Mouse (Mus musculus) myocyte (in vitro differentiated cells): Measurements from ENCODE around the gene Zfp949. TPM values are rescaled to one million over a fixed set of nuclear protein-coding genes. Genes with fewer than 3 reads are reported as not detected.

Experiments
- H3K27me3 ChIP-seq: one replicate; pipeline ENCODE4 v1.6.1; 2011; ENCODE audit not compliant: control insufficient read depth, insufficient read depth, insufficient read length
- H3K36me3 ChIP-seq: one replicate; pipeline ENCODE4 v1.6.1; 2011; ENCODE audit not compliant: control insufficient read depth, insufficient read depth
- H3K4me2 ChIP-seq: one replicate; pipeline ENCODE4 v1.6.1; 2011; ENCODE audit warnings: low read depth, control low read depth
- H3K4me3 ChIP-seq: one replicate; pipeline ENCODE4 v1.5.1; 2011; ENCODE audit warnings: mild to moderate bottlenecking, control low read depth, moderate library complexity
- H3K79me2 ChIP-seq: one replicate; pipeline ENCODE4 v1.6.1; 2011; ENCODE audit not compliant: control insufficient read depth, insufficient read depth
- H3ac ChIP-seq: one replicate; pipeline ENCODE4 v1.6.1; 2011; ENCODE audit not compliant: control insufficient read depth, insufficient read length
- CEBPB ChIP-seq: IDR thresholded peaks from 2 replicates; pipeline ENCODE4 v1.6.1; 2011; ENCODE audit warnings: mild to moderate bottlenecking, moderate library complexity; ENCODE audit not compliant: poor library complexity, insufficient read depth, severe bottlenecking
- E2F4 ChIP-seq: IDR thresholded peaks from one replicate; pipeline ENCODE4 v1.6.1; 2011; ENCODE audit warnings: mild to moderate bottlenecking, control low read depth, moderate library complexity; ENCODE audit not compliant: insufficient read depth
- MAX ChIP-seq: IDR thresholded peaks from one replicate; pipeline ENCODE4 v1.6.1; 2011; ENCODE audit warnings: low read depth, mild to moderate bottlenecking, control low read depth
- MYOD1 ChIP-seq, 3 experiments: IDR thresholded peaks; one replicate each; pipeline ENCODE4 v1.6.1; 2011; ENCODE audit warnings: control low read depth in 2 of 3, low read depth in 2 of 3, mild to moderate bottlenecking in 2 of 3, moderate library complexity in 1 of 3; ENCODE audit not compliant: insufficient read length in 2 of 3, control insufficient read depth in 1 of 3
- MYOG ChIP-seq, 3 experiments: IDR thresholded peaks; one replicate each; pipeline ENCODE4 v1.6.1; 2011; ENCODE audit warnings: control low read depth in 2 of 3, low read depth in 2 of 3, mild to moderate bottlenecking in 2 of 3; ENCODE audit not compliant: insufficient read length in 2 of 3, control insufficient read depth in 1 of 3, insufficient read depth in 1 of 3
- POLR2A ChIP-seq: IDR thresholded peaks from one replicate; pipeline ENCODE4 v1.6.1; 2011; ENCODE audit warnings: low read depth, mild to moderate bottlenecking, control low read depth, moderate library complexity; ENCODE audit not compliant: insufficient read length
- POLR2AphosphoS2 ChIP-seq: IDR thresholded peaks from one replicate; pipeline ENCODE4 v1.6.1; 2011; ENCODE audit warnings: low read depth, control low read depth; ENCODE audit not compliant: insufficient read length
- REST ChIP-seq: IDR thresholded peaks from one replicate; pipeline ENCODE4 v1.6.1; 2011; ENCODE audit warnings: mild to moderate bottlenecking, control low read depth, moderate library complexity; ENCODE audit not compliant: insufficient read depth, insufficient read length
- SRF ChIP-seq: IDR thresholded peaks from one replicate; pipeline ENCODE4 v1.6.1; 2011; ENCODE audit warnings: low read depth; ENCODE audit not compliant: control insufficient read depth, insufficient read length
- TCF12 ChIP-seq: IDR thresholded peaks from one replicate; pipeline ENCODE4 v1.6.1; 2011; ENCODE audit warnings: mild to moderate bottlenecking, control low read depth; ENCODE audit not compliant: poor library complexity, insufficient read depth, severe bottlenecking
- TCF3 ChIP-seq: IDR thresholded peaks from one replicate; pipeline ENCODE4 v1.6.1; 2011; ENCODE audit warnings: low read depth, control low read depth; ENCODE audit not compliant: insufficient read length
- USF1 ChIP-seq: IDR thresholded peaks from one replicate; pipeline ENCODE4 v1.6.1; 2011; ENCODE audit warnings: low read depth, mild to moderate bottlenecking, control low read depth, moderate library complexity
- polyA plus RNA-seq: library from polyadenylated mRNA; unstranded; fragments of >200 nt; fragmentation: generic; extraction: Trizol; gene quantifications from one replicate; pipeline ENCODE4 v1.2.1, GENCODE M21; 2012; ENCODE audit warnings: missing spikeins

Zfp949 gene
- polyA plus RNA-seq, 1 experiment: 3.7 TPM

DNA sequence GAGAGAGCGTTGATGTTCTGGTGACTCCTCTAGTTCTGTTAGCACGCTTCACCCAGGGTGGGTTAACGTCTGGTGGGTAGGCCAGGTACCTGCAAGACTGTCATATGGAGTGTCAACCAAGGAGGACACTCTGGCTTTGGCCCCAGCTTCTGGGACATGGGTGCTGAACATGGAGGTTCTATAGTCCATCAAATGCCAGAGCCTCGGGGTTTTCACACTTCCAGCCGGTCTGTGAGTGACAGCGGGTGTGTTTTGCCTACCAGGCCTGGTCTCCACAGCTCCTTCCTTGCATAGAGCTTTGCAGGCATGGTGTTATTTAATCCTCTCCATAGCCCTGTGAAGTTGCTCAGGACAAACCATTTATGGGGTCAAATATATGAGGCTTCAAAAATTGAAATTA lies 22.5 kb upstream of the Zfp949 start:
- H3K4me2 ChIP-seq: no peak overlapping the region
- H3K36me3 ChIP-seq: peaks cover 3% of the 10 kb centered on the region
- H3K4me3 ChIP-seq: no peak overlapping the region
- H3K27me3 ChIP-seq: no peaks in the 10 kb centered on the region
- TF ChIP-seq MAX (no peak), MYOD1 (IDR thresholded peaks at IDR 0.05; ENCODE audit: control insufficient read depth in 1 of 3, insufficient read length in 2 of 3, low read depth in 2 of 3) (no peak), POLR2A (no peak), REST (no peak), POLR2AphosphoS2 (no peak), MYOG (IDR thresholded peaks at IDR 0.05; ENCODE audit: control insufficient read depth in 1 of 3, insufficient read depth in 1 of 3, insufficient read length in 2 of 3, low read depth in 2 of 3) (no peak), E2F4 (no peak), SRF (no peak), TCF12 (no peak), USF1 (no peak), TCF3 (no peak), CEBPB (no peak)
- H3ac ChIP-seq: no peak overlapping the region
- H3K79me2 ChIP-seq: peaks cover 16% of the 10 kb centered on the region

GRCm38 (mm10) chr9:88527956-88528355 lies 19.9 kb upstream of the Zfp949 start:
- Histone ChIP-seq H3K79me2 (no peaks in the 10 kb centered on the region), H3K4me3 (no peak overlapping the region), H3K4me2 (no peak overlapping the region), H3K27me3 (no peaks in the 10 kb centered on the region), H3ac (no peak overlapping the region), H3K36me3 (no peaks in the 10 kb centered on the region)
- no peak for TF ChIP-seq MAX
- no peak for TF ChIP-seq POLR2A
- no peak for TF ChIP-seq CEBPB
- no peak for TF ChIP-seq USF1
- no peak for TF ChIP-seq TCF3
- no peak for TF ChIP-seq TCF12
- TF ChIP-seq MYOD1 (IDR thresholded peaks at IDR 0.05; ENCODE audit: control insufficient read depth in 1 of 3, insufficient read length in 2 of 3, low read depth in 2 of 3): no peak
- no peak for TF ChIP-seq MYOG (IDR thresholded peaks at IDR 0.05; ENCODE audit: control insufficient read depth in 1 of 3, insufficient read depth in 1 of 3, insufficient read length in 2 of 3, low read depth in 2 of 3)
- no peak for TF ChIP-seq POLR2AphosphoS2
- no peak for TF ChIP-seq E2F4
- no peak for TF ChIP-seq SRF
- TF ChIP-seq REST: no peak

DNA sequence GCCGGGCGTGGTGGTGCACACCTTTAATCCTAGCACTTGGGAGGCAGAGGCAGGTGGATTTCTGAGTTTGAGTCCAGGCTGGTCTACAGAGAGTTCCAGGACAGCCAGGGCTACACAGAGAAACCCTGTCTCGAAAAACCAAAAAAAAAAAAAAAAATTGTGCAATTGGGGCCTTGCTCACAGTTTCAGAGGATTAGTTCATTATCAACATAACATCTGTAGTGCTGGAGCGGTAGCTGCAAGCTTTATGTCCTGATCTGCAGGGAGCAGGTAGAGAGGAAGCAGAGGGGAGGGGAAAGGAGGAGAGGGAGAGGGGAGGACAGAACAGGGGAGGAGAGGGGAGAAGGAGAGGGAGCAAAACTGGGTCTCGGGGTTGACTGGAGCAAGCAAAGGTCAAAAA lies 19.1 kb upstream of the Zfp949 start:
- Histone ChIP-seq H3K36me3 (no peaks in the 10 kb centered on the region), H3K4me3 (no peak overlapping the region), H3ac (no peak overlapping the region), H3K27me3 (no peaks in the 10 kb centered on the region), H3K79me2 (no peaks in the 10 kb centered on the region), H3K4me2 (no peak overlapping the region)
- no peak for TF ChIP-seq MAX
- TF ChIP-seq POLR2A: no peak
- TF ChIP-seq MYOD1 (IDR thresholded peaks at IDR 0.05; ENCODE audit: control insufficient read depth in 1 of 3, insufficient read length in 2 of 3, low read depth in 2 of 3): no peak
- TF ChIP-seq USF1: no peak
- no peak for TF ChIP-seq E2F4
- no peak for TF ChIP-seq MYOG (IDR thresholded peaks at IDR 0.05; ENCODE audit: control insufficient read depth in 1 of 3, insufficient read depth in 1 of 3, insufficient read length in 2 of 3, low read depth in 2 of 3)
- no peak for TF ChIP-seq SRF
- TF ChIP-seq CEBPB: no peak
- no peak for TF ChIP-seq POLR2AphosphoS2
- TF ChIP-seq REST: no peak
- no peak for TF ChIP-seq TCF3
- no peak for TF ChIP-seq TCF12

GRCm38 (mm10) chr9:88529571-88529970 lies 18.2 kb upstream of the Zfp949 start:
- TF ChIP-seq E2F4 (no peak), CEBPB (no peak), REST (no peak), TCF3 (no peak), SRF (no peak), POLR2AphosphoS2 (no peak), TCF12 (no peak), POLR2A (no peak), MYOG (IDR thresholded peaks at IDR 0.05; ENCODE audit: control insufficient read depth in 1 of 3, insufficient read depth in 1 of 3, insufficient read length in 2 of 3, low read depth in 2 of 3) (no peak), USF1 (no peak), MYOD1 (IDR thresholded peaks at IDR 0.05; ENCODE audit: control insufficient read depth in 1 of 3, insufficient read length in 2 of 3, low read depth in 2 of 3) (no peak)
- no peaks in the 10 kb centered on the region for H3K36me3 ChIP-seq
- H3K4me2 ChIP-seq: peak overlapping the region; percentile 10
- no peaks in the 10 kb centered on the region for H3K79me2 ChIP-seq
- H3ac ChIP-seq: no peak overlapping the region
- no peak overlapping the region for H3K4me3 ChIP-seq
- no peaks in the 10 kb centered on the region for H3K27me3 ChIP-seq
